Mouse (Mus musculus) hindbrain, embryonic 11.5 days (tissue): ENCODE measurements around the gene Pnma1. TPM values are rescaled to one million over a fixed set of nuclear protein-coding genes. Genes with fewer than 3 reads are reported as not detected.
A peak's percentile ranks its signal among the peaks of the same experiment; 100 is the strongest.

Experiments used
- ATAC-seq: fragments of 200-750 bp; cut with Nextera tagmentation; 2 replicates; pipeline ENCODE4 v1.8.0; 2017; ENCODE audit warnings: mild to moderate bottlenecking, moderate TSS enrichment, moderate library complexity; ENCODE audit not compliant: low FRiP score
- DNase-seq: peaks from one replicate; pipeline ENCODE4 v3.0.0-alpha.2; 2015; ENCODE audit warnings: low spot score
- H3K27ac ChIP-seq: fragments of 300-500 bp; sonication (generic); 2 replicates; pipeline ENCODE4 v1.5.1; 2014; ENCODE audit warnings: mild to moderate bottlenecking, low read depth, low read length
- H3K27me3 ChIP-seq: fragments of 300-500 bp; sonication (generic); 2 replicates; pipeline ENCODE4 v1.6.1; 2014; ENCODE audit warnings: mild to moderate bottlenecking, low read length, moderate library complexity, mixed read lengths; ENCODE audit not compliant: control insufficient read depth, insufficient read depth
- H3K36me3 ChIP-seq: fragments of 300-500 bp; sonication (generic); 2 replicates; pipeline ENCODE4 v1.6.1; 2014; ENCODE audit warnings: mild to moderate bottlenecking, low read length, moderate library complexity, mixed read lengths; ENCODE audit not compliant: control insufficient read depth, insufficient read depth
- H3K4me1 ChIP-seq: fragments of 300-500 bp; sonication (generic); replicated peaks from 2 replicates; pipeline ENCODE4 v1.6.1; 2014; ENCODE audit warnings: low read length, mixed read lengths; ENCODE audit not compliant: control insufficient read depth, insufficient read depth
- H3K4me2 ChIP-seq: fragments of 300-500 bp; sonication (generic); replicated peaks from 2 replicates; pipeline ENCODE4 v1.6.1; 2014; ENCODE audit warnings: mild to moderate bottlenecking, low read depth, low read length
- H3K4me3 ChIP-seq: fragments of 300-500 bp; sonication (generic); 2 replicates; pipeline ENCODE4 v1.5.1; 2014; ENCODE audit warnings: low read depth, low read length
- H3K9ac ChIP-seq: fragments of 300-500 bp; sonication (generic); 2 replicates; pipeline ENCODE4 v1.6.1; 2014; ENCODE audit warnings: low read depth, low read length
- H3K9me3 ChIP-seq: fragments of 300-500 bp; sonication (generic); 2 replicates; pipeline ENCODE4 v1.6.1; 2016; ENCODE audit warnings: low read length; ENCODE audit not compliant: control insufficient read depth
- WGBS: fragments of 180-500 bp; shearing (Covaris S2); extraction: QIAGEN DNeasy Blood & Tissue Kit; methylation state at CpG from one replicate; pipeline ENCODE4 v1.1.7; 2014; 5-methylcytosine and 5-hydroxymethylcytosine counted together
- polyA plus RNA-seq: library from polyadenylated mRNA; unstranded; fragments of >200 nt; fragmentation: Nextera tagmentation; extraction: Ambion mirVana; gene quantifications from 2 replicates; pipeline ENCODE4 v1.2.1, GENCODE M21; 2014

Gene Pnma1
- polyA plus RNA-seq, 1 experiment from 2014 or later: 2.6 TPM

DNA sequence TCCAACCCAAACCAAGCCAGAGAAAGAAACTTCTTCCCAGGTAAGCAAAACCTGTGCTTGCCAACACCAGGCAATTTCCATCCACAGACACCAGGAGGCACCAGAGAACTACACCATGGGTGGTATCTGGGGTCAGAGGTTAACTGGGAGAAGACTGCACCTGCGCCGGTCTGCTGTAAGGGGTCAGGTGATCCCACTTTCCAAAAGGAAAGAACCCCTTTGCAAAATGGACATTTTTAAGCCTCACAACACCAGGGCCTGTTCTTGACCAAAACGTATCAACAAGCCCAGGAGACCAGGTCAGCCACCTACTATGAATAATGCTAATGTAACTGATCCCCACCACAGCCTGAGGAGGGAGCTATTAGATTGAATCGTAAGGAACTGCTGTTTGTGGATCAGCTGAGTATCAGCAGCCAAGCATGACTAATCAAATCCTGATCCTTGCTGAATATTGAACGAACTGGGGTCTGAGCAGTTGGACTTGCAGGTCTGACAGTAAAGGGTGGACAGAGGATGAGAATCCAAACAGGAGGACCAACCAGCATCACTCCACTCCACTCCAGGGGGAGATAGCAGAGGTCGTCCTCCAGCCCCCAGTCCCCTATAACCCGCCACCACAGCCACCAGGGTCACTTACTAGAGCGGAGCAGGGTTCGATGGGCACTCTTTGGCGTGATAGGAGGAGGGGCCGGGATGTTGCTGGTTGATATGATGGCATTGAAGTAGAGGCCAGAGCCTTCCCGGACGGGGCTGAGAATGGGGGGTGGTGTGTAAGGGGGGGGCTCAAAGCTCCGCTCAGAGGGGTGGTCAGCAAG, 13.5 kb upstream of the Pnma1 start:
- Histone ChIP-seq H3K27ac (no peak overlapping the region), H3K27me3 (no peaks in the 10 kb centered on the region), H3K4me1 (no peaks in the 10 kb centered on the region), H3K4me3 (no peak overlapping the region), H3K9ac (0 out of 2 replicates have a peak overlapping the region, but pooled peaks have one; percentile 4), H3K4me2 (no peak overlapping the region), H3K36me3 (peaks cover 6% of the 10 kb centered on the region; the same call in 1 of the 2 replicates), H3K9me3 (no peaks in the 10 kb centered on the region)
- WGBS: 78% methylated on average over 14 of the region's 14 CpGs
- peak; percentile 40 for DNase-seq
- ATAC-seq: 0 out of 2 replicates have a peak, but pooled peaks have one; percentile 38

DNA sequence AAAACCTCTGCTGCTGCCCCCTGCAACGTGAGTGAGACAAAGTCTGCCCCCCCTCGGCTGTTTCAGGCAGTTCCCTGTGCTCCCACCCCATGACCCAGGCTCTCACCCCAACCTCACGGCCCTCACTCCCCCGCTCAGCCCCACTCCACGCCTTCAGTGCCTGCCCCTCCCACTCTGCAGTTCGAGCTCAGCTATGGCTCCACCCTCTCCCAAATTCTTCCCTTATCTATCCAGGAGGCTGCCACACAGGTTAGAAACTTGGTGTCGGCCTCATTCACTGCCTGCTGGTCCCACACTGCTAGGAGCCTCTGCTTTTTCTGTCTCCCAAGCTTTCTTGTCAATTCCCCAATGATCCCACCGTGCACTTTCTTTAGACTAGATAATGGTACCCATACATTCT, 12.8 kb upstream of the Pnma1 start:
- WGBS: 69% methylated on average over 8 of the region's 8 CpGs
- no peak for ATAC-seq
- no peak for DNase-seq
- Histone ChIP-seq H3K9me3 (no peaks in the 10 kb centered on the region), H3K9ac (no peak overlapping the region), H3K4me2 (no peak overlapping the region), H3K4me3 (no peak overlapping the region), H3K27ac (no peak overlapping the region), H3K27me3 (no peaks in the 10 kb centered on the region), H3K4me1 (no peaks in the 10 kb centered on the region), H3K36me3 (peaks cover 6% of the 10 kb centered on the region; the same call in 1 of the 2 replicates)

DNA sequence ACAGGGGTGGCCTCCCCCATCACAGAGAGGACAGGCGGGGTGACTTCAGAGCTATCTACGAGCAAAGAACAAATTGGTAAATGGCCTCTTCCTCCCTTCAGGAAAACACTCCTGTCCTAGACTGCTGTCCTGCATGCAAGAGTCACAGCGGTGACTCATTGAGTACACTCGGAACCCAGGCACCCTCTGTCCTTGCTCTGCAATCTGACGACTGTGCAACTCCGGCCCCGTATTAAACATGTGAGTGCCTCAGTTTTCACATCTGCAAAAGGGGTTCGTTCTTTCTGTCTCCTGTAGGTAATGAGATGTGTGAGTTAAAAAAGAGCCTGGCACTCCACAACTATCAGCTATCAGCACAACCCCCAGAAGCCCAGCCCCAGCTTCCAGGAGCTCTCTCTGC, 12.2 kb upstream of the Pnma1 start:
- H3K4me2 ChIP-seq: no peak overlapping the region
- H3K4me3 ChIP-seq: no peak overlapping the region
- no peak overlapping the region for H3K27ac ChIP-seq
- 95% methylated on average over 8 of the region's 8 CpGs for WGBS
- no peaks in the 10 kb centered on the region for H3K4me1 ChIP-seq
- no peak overlapping the region for H3K9ac ChIP-seq
- no peaks in the 10 kb centered on the region for H3K27me3 ChIP-seq
- H3K9me3 ChIP-seq: no peaks in the 10 kb centered on the region
- DNase-seq (no peak), ATAC-seq (no peak)
- H3K36me3 ChIP-seq: peaks cover 6% of the 10 kb centered on the region; the same call in 1 of the 2 replicates

DNA sequence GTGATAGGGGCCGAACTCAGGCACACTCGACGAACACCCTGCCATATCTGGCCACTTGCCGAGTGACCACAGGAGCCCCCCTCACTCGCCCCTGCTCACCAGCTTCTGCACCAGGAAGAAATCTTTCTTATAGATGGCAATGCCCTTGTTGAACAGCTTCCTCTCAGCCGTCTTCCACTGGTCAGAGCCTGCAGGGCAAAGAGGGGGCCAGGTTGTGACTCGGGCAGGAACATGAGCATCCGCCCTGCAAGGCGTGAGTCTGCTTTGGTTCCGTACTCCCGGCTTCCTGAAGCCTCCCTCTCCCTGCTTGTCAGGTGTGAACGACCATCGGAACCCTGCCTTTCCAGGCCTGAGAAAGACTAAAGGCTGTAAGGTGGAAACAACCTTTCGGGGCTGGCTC, 9.9 kb upstream of the Pnma1 start:
- Histone ChIP-seq H3K4me2 (no peak overlapping the region), H3K4me3 (no peak overlapping the region), H3K36me3 (peaks cover 9% of the 10 kb centered on the region; the same call in 1 of the 2 replicates), H3K27ac (no peak overlapping the region), H3K9ac (no peak overlapping the region), H3K9me3 (no peaks in the 10 kb centered on the region), H3K27me3 (no peaks in the 10 kb centered on the region), H3K4me1 (no peaks in the 10 kb centered on the region)
- ATAC-seq (no peak), DNase-seq (no peak)
- WGBS: 91% methylated on average over 14 of the region's 14 CpGs

DNA sequence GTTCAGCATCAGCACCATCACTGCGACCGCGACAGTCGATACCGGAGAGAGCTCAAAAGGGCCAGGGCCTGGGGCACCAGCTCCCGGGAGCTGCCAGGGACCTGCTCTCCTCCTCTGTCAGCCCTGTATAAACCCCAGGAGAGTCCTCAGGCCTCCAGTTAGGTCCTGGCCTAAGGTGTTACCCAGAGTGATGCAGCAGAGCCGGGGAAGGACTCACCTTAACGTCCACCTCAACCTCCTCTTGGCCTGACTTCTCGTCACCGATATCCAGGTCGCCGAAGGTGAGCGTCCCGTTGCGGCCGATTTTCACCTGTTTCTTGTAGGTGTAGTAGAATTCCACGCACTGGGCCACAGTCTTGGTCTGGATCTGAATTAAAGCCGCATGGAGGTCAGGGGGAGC, 7.9 kb upstream of the Pnma1 start:
- Histone ChIP-seq H3K4me2 (no peak overlapping the region), H3K4me1 (no peaks in the 10 kb centered on the region), H3K4me3 (no peak overlapping the region), H3K27me3 (no peaks in the 10 kb centered on the region), H3K36me3 (peaks cover 9% of the 10 kb centered on the region; the same call in 1 of the 2 replicates), H3K27ac (no peak overlapping the region), H3K9me3 (no peaks in the 10 kb centered on the region), H3K9ac (no peak overlapping the region)
- DNase-seq: no peak
- 94% methylated on average over 18 of the region's 18 CpGs for WGBS
- ATAC-seq: no peak

DNA sequence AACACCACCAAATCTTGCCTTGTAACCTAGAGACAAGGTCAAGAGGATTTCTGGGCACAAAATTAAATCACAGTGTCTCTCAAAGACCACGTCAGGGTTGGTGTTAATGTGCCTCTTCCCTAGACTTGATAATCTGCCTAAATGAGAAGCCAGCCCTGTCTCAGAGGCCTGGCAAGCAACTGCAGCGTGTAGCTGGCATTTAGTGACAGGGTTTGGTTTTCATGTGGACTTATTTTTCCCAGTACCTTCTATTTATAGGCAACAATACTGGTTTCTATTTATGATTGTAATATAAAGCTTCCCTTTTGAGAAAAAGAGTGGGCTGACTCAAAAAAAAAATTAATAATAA, 7.2 kb upstream of the Pnma1 start:
- Histone ChIP-seq H3K4me1 (no peaks in the 10 kb centered on the region; the same call in 1 of the 2 replicates), H3K4me3 (no peak overlapping the region), H3K27ac (no peak overlapping the region), H3K9ac (no peak overlapping the region), H3K36me3 (peaks cover 9% of the 10 kb centered on the region; the same call in 1 of the 2 replicates), H3K9me3 (no peaks in the 10 kb centered on the region), H3K27me3 (no peaks in the 10 kb centered on the region), H3K4me2 (no peak overlapping the region)
- ATAC-seq: no peak
- 86% methylated on average over 2 of the region's 2 CpGs for WGBS
- no peak for DNase-seq

DNA sequence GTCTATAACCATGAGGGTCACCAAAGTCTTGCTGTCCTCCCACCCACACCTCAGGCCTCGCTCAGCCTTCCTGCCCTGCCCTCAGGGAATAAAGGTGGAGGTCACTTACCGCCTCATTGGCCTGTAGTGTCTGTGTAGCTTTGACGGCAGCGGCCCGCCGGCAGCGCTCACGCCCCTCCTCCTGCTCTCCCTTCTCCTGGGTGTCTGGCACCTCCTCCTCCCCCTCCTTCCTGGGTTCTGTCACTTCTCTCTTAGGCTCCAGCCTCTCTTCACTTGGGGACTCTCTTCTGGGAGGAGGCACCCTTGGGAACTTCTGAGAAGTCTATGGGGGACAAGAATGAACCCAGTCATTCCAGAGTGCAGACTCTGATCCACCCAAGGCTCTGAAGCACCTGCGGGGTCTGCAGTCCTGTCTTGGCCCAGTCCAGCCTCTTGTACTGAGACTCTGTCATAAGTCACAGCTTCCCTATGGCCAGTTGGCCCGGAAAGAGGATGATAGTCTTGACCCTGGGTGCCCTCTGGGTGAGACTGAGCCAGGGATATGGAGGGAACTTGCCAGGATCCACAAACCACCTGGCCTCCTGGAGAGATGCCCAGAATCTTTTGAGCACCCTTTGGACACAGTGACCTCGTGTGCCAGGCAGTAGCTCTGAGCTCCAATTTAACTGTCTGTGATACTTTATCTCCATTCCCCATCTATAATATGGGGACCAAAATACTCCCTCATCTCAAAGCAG, 6.7 kb upstream of the Pnma1 start:
- H3K4me3 ChIP-seq: no peak overlapping the region
- DNase-seq (no peak), ATAC-seq (no peak)
- H3K36me3 ChIP-seq: peaks cover 9% of the 10 kb centered on the region; the same call in 1 of the 2 replicates
- no peak overlapping the region for H3K9ac ChIP-seq
- H3K27ac ChIP-seq: no peak overlapping the region
- WGBS: 79% methylated on average over 11 of the region's 11 CpGs
- no peak overlapping the region for H3K4me2 ChIP-seq
- H3K27me3 ChIP-seq: no peaks in the 10 kb centered on the region
- no peaks in the 10 kb centered on the region for H3K9me3 ChIP-seq
- H3K4me1 ChIP-seq: peaks cover 5% of the 10 kb centered on the region; the same call in 1 of the 2 replicates

DNA sequence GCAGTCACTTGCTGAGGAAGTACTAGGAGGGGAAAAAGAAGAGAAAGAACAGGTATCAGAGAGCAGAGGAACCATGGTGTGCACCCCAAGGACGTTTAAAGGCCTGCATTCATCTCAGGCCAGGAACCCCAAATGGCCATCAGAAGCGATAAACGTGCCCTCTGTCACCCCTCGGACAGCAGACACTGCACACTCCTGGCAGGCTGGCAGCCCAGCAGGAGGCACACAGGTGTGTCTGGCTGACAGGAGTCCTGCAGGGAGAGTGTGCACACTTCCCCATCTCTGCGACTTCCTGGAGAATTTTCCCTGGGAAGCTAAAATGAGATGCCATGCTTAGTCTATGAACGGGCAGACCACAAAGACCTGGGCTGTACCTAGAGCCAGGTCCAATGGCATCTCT, 5.1 kb upstream of the Pnma1 start:
- Histone ChIP-seq H3K9me3 (no peaks in the 10 kb centered on the region), H3K4me3 (no peak overlapping the region), H3K4me1 (peaks cover 9% of the 10 kb centered on the region), H3K9ac (no peak overlapping the region), H3K36me3 (peaks cover 3% of the 10 kb centered on the region; the same call in 1 of the 2 replicates), H3K27ac (no peak overlapping the region), H3K27me3 (no peaks in the 10 kb centered on the region), H3K4me2 (no peak overlapping the region)
- ATAC-seq (no peak), DNase-seq (no peak)
- WGBS: 79% methylated on average over 6 of the region's 6 CpGs
